Mouse (Mus musculus) liver, embryonic 11.5 days (tissue): ENCODE results near the gene Flrt3. TPM values are rescaled to one million over a fixed set of nuclear protein-coding genes. Genes with fewer than 3 reads are reported as not detected.

Source experiments
- ATAC-seq: fragments of 200-750 bp; cut with Nextera tagmentation; replicated peaks from 2 replicates; pipeline ENCODE4 v1.8.0; 2017; ENCODE audit warnings: moderate number of reproducible peaks, mild to moderate bottlenecking, moderate TSS enrichment, moderate library complexity; ENCODE audit not compliant: low FRiP score
- DNase-seq: peaks from one replicate; pipeline ENCODE4 v3.0.0-alpha.2; 2017; ENCODE audit warnings: low spot score
- H3K27ac ChIP-seq: fragments of 300-500 bp; sonication (generic); 2 replicates; pipeline ENCODE4 v1.5.1; 2014; ENCODE audit warnings: mild to moderate bottlenecking, low read depth, low read length, control low read depth
- H3K27me3 ChIP-seq: fragments of 300-500 bp; sonication (generic); replicated peaks from 2 replicates; pipeline ENCODE4 v1.6.1; 2014; ENCODE audit warnings: low read length, mixed read lengths; ENCODE audit not compliant: control insufficient read depth, insufficient read depth
- H3K36me3 ChIP-seq: fragments of 300-500 bp; sonication (generic); 2 replicates; pipeline ENCODE4 v1.6.1; 2014; ENCODE audit warnings: mild to moderate bottlenecking, low read length, moderate library complexity, mixed read lengths; ENCODE audit not compliant: control insufficient read depth, insufficient read depth
- H3K4me1 ChIP-seq: fragments of 300-500 bp; sonication (generic); replicated peaks from 2 replicates; pipeline ENCODE4 v1.6.1; 2014; ENCODE audit warnings: low read length, mixed read lengths; ENCODE audit not compliant: control insufficient read depth, insufficient read depth
- H3K4me2 ChIP-seq: fragments of 300-500 bp; sonication (generic); 2 replicates; pipeline ENCODE4 v1.6.1; 2014; ENCODE audit warnings: mild to moderate bottlenecking, control low read depth, moderate library complexity
- H3K4me3 ChIP-seq: fragments of 300-500 bp; sonication (generic); 2 replicates; pipeline ENCODE4 v1.5.1; 2014; ENCODE audit warnings: low read depth, low read length, control low read depth
- H3K9ac ChIP-seq: fragments of 300-500 bp; sonication (generic); 2 replicates; pipeline ENCODE4 v1.6.1; 2014; ENCODE audit warnings: low read depth, low read length, control low read depth
- H3K9me3 ChIP-seq: fragments of 300-500 bp; sonication (generic); 2 replicates; pipeline ENCODE4 v1.6.1; 2016; ENCODE audit warnings: low read length, inconsistent platforms, mixed read lengths; ENCODE audit not compliant: control insufficient read depth
- WGBS: fragments of 180-500 bp; shearing (Covaris S2); extraction: QIAGEN DNeasy Blood & Tissue Kit; methylation state at CpG from one replicate; pipeline ENCODE4 v1.1.7; 2014; 5-methylcytosine and 5-hydroxymethylcytosine counted together
- polyA plus RNA-seq: library from polyadenylated mRNA; unstranded; fragments of >200 nt; fragmentation: Nextera tagmentation; extraction: Ambion mirVana; gene quantifications from 2 replicates; pipeline ENCODE4 v1.2.1, GENCODE M21; 2014

Gene Flrt3
- polyA plus RNA-seq, 1 experiment from 2014 or later = 17.4 TPM

DNA sequence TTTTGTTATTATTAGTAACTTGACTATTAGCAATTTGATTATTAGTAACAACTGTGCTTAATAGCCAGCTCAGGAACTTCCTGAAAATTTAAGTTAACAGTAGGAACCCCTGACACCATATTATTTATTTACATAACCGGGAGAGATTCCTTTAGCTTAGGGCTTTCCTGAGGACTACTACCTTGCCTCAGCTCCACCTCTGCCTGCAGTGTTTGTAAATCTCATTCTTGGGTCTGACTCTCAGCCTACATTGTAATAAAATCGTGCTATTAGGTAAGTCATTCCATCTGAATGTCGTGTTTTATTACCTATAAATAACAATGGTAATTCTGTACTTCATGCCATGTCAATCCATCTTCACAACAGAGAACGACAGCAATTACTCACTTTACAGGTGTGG is 21.2 kb upstream of the Flrt3 start:
- H3K36me3 ChIP-seq = no peaks in the 10 kb centered on the region
- 70% methylated on average over 4 of the region's 4 CpGs for WGBS

GRCm38 (mm10) chr2:140691403-140691802 is 20.1 kb upstream of the Flrt3 start:
- Histone ChIP-seq H3K9me3 (no peaks in the 10 kb centered on the region), H3K9ac (no peak overlapping the region), H3K27ac (no peak overlapping the region), H3K4me1 (no peaks in the 10 kb centered on the region), H3K36me3 (no peaks in the 10 kb centered on the region), H3K4me3 (no peak overlapping the region), H3K27me3 (no peaks in the 10 kb centered on the region), H3K4me2 (no peak overlapping the region)
- WGBS = 81% methylated on average over 1 of the region's 1 CpGs
- DNase-seq (no peak), ATAC-seq (no peak)

More for the DNA sequence above, 21.2 kb upstream of the Flrt3 start:
- Histone ChIP-seq H3K4me1 (no peaks in the 10 kb centered on the region), H3K9me3 (no peaks in the 10 kb centered on the region), H3K27ac (no peak overlapping the region), H3K4me2 (no peak overlapping the region), H3K27me3 (no peaks in the 10 kb centered on the region), H3K4me3 (no peak overlapping the region), H3K9ac (no peak overlapping the region)
- no peak for DNase-seq
- no peak for ATAC-seq

DNA sequence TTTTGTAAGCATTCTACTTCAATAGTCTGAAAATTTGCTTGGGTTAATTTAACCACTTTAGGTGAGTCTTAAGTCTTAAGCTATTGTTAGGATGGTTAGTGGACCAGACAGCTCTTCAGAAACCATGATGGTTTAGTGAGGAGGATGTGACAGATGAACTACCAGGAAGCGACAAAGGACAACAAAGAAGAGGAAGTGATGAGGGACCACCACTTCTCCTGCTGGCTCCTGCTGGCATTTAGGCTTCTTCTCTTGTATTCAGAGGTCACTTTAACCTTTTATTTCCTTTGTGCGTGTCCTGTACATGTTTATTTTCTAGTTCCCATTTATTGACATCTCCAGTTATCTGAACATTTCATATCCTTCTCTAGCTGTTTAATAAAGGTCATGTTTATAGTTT is 19.6 kb upstream of the Flrt3 start:
- no peak overlapping the region for H3K27ac ChIP-seq
- ATAC-seq = no peak
- H3K9me3 ChIP-seq = no peaks in the 10 kb centered on the region
- 61% methylated on average over 2 of the region's 2 CpGs for WGBS
- no peak for DNase-seq
- H3K4me3 ChIP-seq = no peak overlapping the region
- no peaks in the 10 kb centered on the region for H3K4me1 ChIP-seq
- H3K4me2 ChIP-seq = no peak overlapping the region
- H3K27me3 ChIP-seq = no peaks in the 10 kb centered on the region
- no peaks in the 10 kb centered on the region for H3K36me3 ChIP-seq
- H3K9ac ChIP-seq = no peak overlapping the region

DNA sequence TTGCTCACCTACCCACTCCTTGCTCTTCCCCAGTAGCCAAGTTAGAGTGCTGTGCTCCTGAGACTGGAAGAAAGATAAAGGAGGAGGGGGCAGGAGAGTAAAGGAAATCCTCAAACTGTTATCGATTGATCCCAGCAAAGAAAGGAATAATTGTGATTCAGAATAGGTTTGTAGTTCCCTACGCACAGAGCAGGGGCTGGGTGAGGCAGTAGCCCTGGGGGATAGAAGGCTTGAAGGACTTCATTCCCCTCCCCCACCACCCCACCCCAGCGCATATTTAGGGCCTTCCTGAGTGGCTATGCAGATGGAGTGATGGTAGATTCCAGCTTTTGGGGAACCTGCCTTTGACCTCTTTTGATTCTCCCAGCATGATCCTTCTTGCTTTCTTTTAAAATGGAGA is 5.5 kb upstream of the Flrt3 start:
- Histone ChIP-seq H3K4me1 (no peaks in the 10 kb centered on the region), H3K4me3 (no peak overlapping the region), H3K27me3 (no peaks in the 10 kb centered on the region), H3K4me2 (no peak overlapping the region), H3K9ac (no peak overlapping the region), H3K36me3 (no peaks in the 10 kb centered on the region), H3K9me3 (no peaks in the 10 kb centered on the region), H3K27ac (no peak overlapping the region)
- DNase-seq (no peak), ATAC-seq (no peak)
- 34% methylated on average over 3 of the region's 3 CpGs for WGBS

DNA sequence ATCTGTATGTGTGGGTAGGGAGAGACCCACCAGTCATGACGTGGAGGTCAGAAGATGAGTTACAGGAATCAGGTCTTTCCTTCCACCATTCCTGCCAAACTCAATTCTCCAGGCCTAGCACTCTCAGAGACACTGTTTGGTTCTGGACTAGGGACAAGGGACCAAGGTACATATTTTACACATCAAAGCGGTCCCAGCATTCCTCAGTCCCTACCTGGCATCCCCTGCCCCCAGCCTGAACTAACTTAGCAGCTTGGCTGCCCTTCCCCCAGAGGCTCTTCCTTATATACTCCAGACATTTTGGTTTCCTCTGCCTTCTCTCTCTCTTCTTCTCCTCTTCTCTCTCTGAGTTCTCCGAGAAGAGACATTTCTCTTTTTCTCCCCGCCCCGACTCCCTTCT is 2.2 kb upstream of the Flrt3 start:
- 69% methylated on average over 5 of the region's 5 CpGs for WGBS
- H3K4me2 ChIP-seq = no peak overlapping the region
- no peaks in the 10 kb centered on the region for H3K36me3 ChIP-seq
- no peak overlapping the region for H3K27ac ChIP-seq
- no peaks in the 10 kb centered on the region for H3K4me1 ChIP-seq
- H3K27me3 ChIP-seq = no peaks in the 10 kb centered on the region
- H3K4me3 ChIP-seq = no peak overlapping the region
- no peaks in the 10 kb centered on the region for H3K9me3 ChIP-seq
- ATAC-seq (no peak), DNase-seq (no peak)
- H3K9ac ChIP-seq = no peak overlapping the region

- Histone ChIP-seq H3K9ac (peak overlapping the region; percentile 56), H3K9me3 (no peaks in the 10 kb centered on the region), H3K4me1 (no peaks in the 10 kb centered on the region), H3K36me3 (no peaks in the 10 kb centered on the region), H3K27ac (no peak overlapping the region), H3K4me3 (peak overlapping the region; percentile 53), H3K4me2 (peak overlapping the region; percentile 77), H3K27me3 (no peaks in the 10 kb centered on the region)
- DNase-seq (peak; percentile 47), ATAC-seq (no peak; the same call in 1 of the 2 replicates)
- WGBS = 2% methylated on average over 12 of the region's 12 CpGs
These were observed 812 bp downstream of the Flrt3 start for GRCm38 (mm10) chr2:140670457-140670856.

GRCm38 (mm10) chr2:140669786-140670185 is 1.5 kb downstream of the Flrt3 start:
- Histone ChIP-seq H3K9ac (no peak overlapping the region), H3K4me3 (peak overlapping the region; percentile 19; the same call in 1 of the 2 replicates), H3K4me2 (peak overlapping the region; percentile 45; the same call in 1 of the 2 replicates), H3K27me3 (no peaks in the 10 kb centered on the region), H3K36me3 (no peaks in the 10 kb centered on the region), H3K9me3 (no peaks in the 10 kb centered on the region), H3K27ac (no peak overlapping the region), H3K4me1 (no peaks in the 10 kb centered on the region)
- DNase-seq = no peak
- 48% methylated on average over 2 of the region's 2 CpGs for WGBS
- ATAC-seq = no peak

GRCm38 (mm10) chr2:140669081-140669480 is 2.2 kb downstream of the Flrt3 start:
- no peak for DNase-seq
- Histone ChIP-seq H3K9ac (no peak overlapping the region), H3K4me3 (no peak overlapping the region; the same call in 1 of the 2 replicates), H3K36me3 (no peaks in the 10 kb centered on the region), H3K27me3 (no peaks in the 10 kb centered on the region), H3K27ac (no peak overlapping the region), H3K9me3 (no peaks in the 10 kb centered on the region), H3K4me1 (no peaks in the 10 kb centered on the region), H3K4me2 (peak overlapping the region; percentile 47; the same call in 1 of the 2 replicates)
- ATAC-seq = no peak
- WGBS = 64% methylated on average over 2 of the region's 2 CpGs

GRCm38 (mm10) chr2:140668311-140668710 is 3.0 kb downstream of the Flrt3 start:
- 9% methylated on average over 8 of the region's 8 CpGs for WGBS
- no peaks in the 10 kb centered on the region for H3K4me1 ChIP-seq
- no peaks in the 10 kb centered on the region for H3K9me3 ChIP-seq
- H3K4me3 ChIP-seq = peak overlapping the region; percentile 4; the same call in 1 of the 2 replicates
- ATAC-seq (no peak; the same call in 1 of the 2 replicates), DNase-seq (peak; percentile 44)
- no peak overlapping the region for H3K9ac ChIP-seq
- H3K27ac ChIP-seq = no peak overlapping the region
- no peaks in the 10 kb centered on the region for H3K36me3 ChIP-seq
- no peaks in the 10 kb centered on the region for H3K27me3 ChIP-seq
- H3K4me2 ChIP-seq = peak overlapping the region; percentile 47
